Comparison of ENCODE assay signal across 28 mouse cellular contexts in genomic region chr9:58532236-58532635, GRCm38 (mm10). TPM values are rescaled to one million over a fixed set of nuclear protein-coding genes. Genes with fewer than 3 reads are reported as not detected.
"Had no signal": no experiment of that assay in that cellular context is flagged by ENCODE, and none has a peak within 500 bp of the region (broad histone marks: within the 10 kb centered on the region; RNA-seq: fewer than 3 reads in every experiment).

No protein-coding gene starts in this region.

- H3K9ac ChIP-seq: heart, embryonic 13.5 days; heart, embryonic 15.5 days; hindbrain, embryonic 12.5 days; hindbrain, embryonic 15.5 days; kidney, embryonic 15.5 days; limb, embryonic 13.5 days; limb, embryonic 15.5 days; liver, embryonic 12.5 days; liver, embryonic 14.5 days had no signal

- H3K4me1 ChIP-seq: heart, embryonic 13.5 days; heart, embryonic 15.5 days; hindbrain, embryonic 15.5 days had no signal

- H3K36me3 ChIP-seq: liver, embryonic 12.5 days had no signal

- H3K27me3 ChIP-seq: heart, embryonic 13.5 days; heart, embryonic 15.5 days; hindbrain, embryonic 12.5 days; hindbrain, embryonic 15.5 days; kidney, embryonic 15.5 days; limb, embryonic 13.5 days; limb, embryonic 15.5 days; liver, embryonic 12.5 days had no signal

- H3K9me3 ChIP-seq: heart, embryonic 13.5 days; heart, embryonic 15.5 days; hindbrain, embryonic 12.5 days; hindbrain, embryonic 15.5 days; kidney, embryonic 15.5 days; limb, embryonic 13.5 days; limb, embryonic 15.5 days; liver, embryonic 12.5 days had no signal

- H3K4me3 ChIP-seq: heart, adult 2 months; heart, embryonic 13.5 days; heart, embryonic 15.5 days; hindbrain, embryonic 12.5 days; hindbrain, embryonic 15.5 days; kidney, embryonic 15.5 days; left cerebral cortex, adult 2 months; limb, embryonic 13.5 days; limb, embryonic 15.5 days; liver, embryonic 12.5 days had no signal

- H3K4me2 ChIP-seq: heart, embryonic 11.5 days; heart, embryonic 13.5 days; heart, embryonic 15.5 days; hindbrain, embryonic 12.5 days; hindbrain, embryonic 15.5 days; kidney, embryonic 15.5 days; limb, embryonic 13.5 days; limb, embryonic 15.5 days; liver, embryonic 12.5 days had no signal

- ATAC-seq: intestine, embryonic 16.5 days; liver, embryonic 12.5 days had no signal

- DNase-seq: gastrocnemius, postnatal 14 days; gastrocnemius, postnatal 36 days; heart, adult 11 months; heart, adult 2 months; heart, postnatal 14 days; heart, postnatal 36 days; kidney, adult 11 months; kidney, adult 2 months; kidney, adult 9 months; kidney, postnatal 14 days; kidney, postnatal 36 days; layer of hippocampus, adult 9-11 months; layer of hippocampus, postnatal 36 days had no signal

- H3K27ac ChIP-seq: heart, adult 2 months; heart, embryonic 13.5 days; heart, embryonic 15.5 days; hindbrain, embryonic 12.5 days; hindbrain, embryonic 15.5 days; kidney, embryonic 15.5 days; kidney, postnatal 0 days; left cerebral cortex, adult 2 months; limb, embryonic 13.5 days; limb, embryonic 15.5 days; liver, embryonic 12.5 days; liver, embryonic 14.5 days had no signal

RNA-seq across cellular contexts. Expression of gene Insyn1, which starts 43.8 kb away (rescaled TPM):
- total RNA-seq: hematopoietic stem cell, adult 5-6 weeks had no signal
- polyA plus RNA-seq: liver, adult 2 months had no signal
